Mouse (Mus musculus) ES-E14 (cell line): ENCODE measurements around the gene Homer1. TPM values are rescaled to one million over a fixed set of nuclear protein-coding genes. Genes with fewer than 3 reads are reported as not detected.

Source experiments
- DNase-seq: peaks from one replicate; pipeline ENCODE4 v3.0.0-alpha.2; 2013; ENCODE audit warnings: low read depth, low spot score
- H3K27ac ChIP-seq: 2 replicates; pipeline ENCODE4 v1.5.1; 2012; ENCODE audit warnings: low read depth, mild to moderate bottlenecking, low read length, moderate library complexity, mixed read lengths; ENCODE audit not compliant: poor library complexity, insufficient read depth, severe bottlenecking
- H3K36me3 ChIP-seq: 2 replicates; pipeline ENCODE4 v1.6.1; 2012; ENCODE audit warnings: mild to moderate bottlenecking, low read length, moderate library complexity, mixed read lengths; ENCODE audit not compliant: control insufficient read depth, poor library complexity, insufficient read depth, severe bottlenecking
- H3K4me1 ChIP-seq, 2 experiments: fragments of 150-350 bp in 1 of 2; sonication (generic) in 1 of 2; 2 replicates each; pipeline ENCODE4 v1.6.1; 2012; ENCODE audit warnings: low read length in 2 of 2, mild to moderate bottlenecking in 1 of 2, mixed read lengths in 1 of 2; ENCODE audit not compliant: control insufficient read depth in 2 of 2, insufficient read depth in 2 of 2, poor library complexity in 1 of 2
- H3K4me3 ChIP-seq, 2 experiments: fragments of 150-350 bp in 1 of 2; sonication (generic) in 1 of 2; 2 replicates each; pipeline ENCODE4 v1.5.1; 2012; ENCODE audit warnings: low read length in 2 of 2, low read depth in 1 of 2, mild to moderate bottlenecking in 1 of 2, mixed read lengths in 1 of 2; ENCODE audit not compliant: insufficient read depth in 1 of 2, poor library complexity in 1 of 2, severe bottlenecking in 1 of 2
- H3K9ac ChIP-seq: 2 replicates; pipeline ENCODE4 v1.6.1; 2012; ENCODE audit warnings: low read depth, mild to moderate bottlenecking, low read length, mixed read lengths; ENCODE audit not compliant: poor library complexity, insufficient read depth, severe bottlenecking
- H3K9me3 ChIP-seq: fragments of 150-350 bp; sonication (generic); 2 replicates; pipeline ENCODE4 v1.6.1; 2012; ENCODE audit warnings: low read depth, mild to moderate bottlenecking, low read length; ENCODE audit not compliant: control insufficient read depth, insufficient read depth
- CHD2 ChIP-seq: IDR thresholded peaks from 2 replicates; pipeline ENCODE4 v1.6.1; 2014; ENCODE audit warnings: mild to moderate bottlenecking, low read depth, low read length, inconsistent platforms
- HCFC1 ChIP-seq: IDR thresholded peaks from 2 replicates; pipeline ENCODE4 v1.6.1; 2012; ENCODE audit warnings: low read length, inconsistent platforms, borderline replicate concordance; ENCODE audit not compliant: insufficient read depth
- MAFK ChIP-seq: IDR thresholded peaks from 2 replicates; pipeline ENCODE4 v1.6.1; 2014; ENCODE audit warnings: mild to moderate bottlenecking, low read depth, low read length, inconsistent platforms; ENCODE audit not compliant: insufficient read depth
- ZC3H11A ChIP-seq: IDR thresholded peaks from 2 replicates; pipeline ENCODE4 v1.6.1; 2012; ENCODE audit warnings: low read depth, mild to moderate bottlenecking, inconsistent platforms, low read length, borderline replicate concordance
- ZNF384 ChIP-seq: IDR thresholded peaks from 2 replicates; pipeline ENCODE4 v1.6.1; 2012; ENCODE audit warnings: low read depth, low read length, inconsistent platforms
- in situ Hi-C, 2 experiments: fragments of 600-800 bp; cut with MboI; formaldehyde crosslinking; loops; one replicate each; pipeline ENCODE4 v1.15.1; 2025; ENCODE audit warnings: low sequenced_read_pairs in 2 of 2, inconsistent platforms in 1 of 2; ENCODE audit not compliant: unreplicated experiment in 2 of 2
- total RNA-seq: library from RNA; depleted of rRNA; stranded (reverse); fragments of 300-350 nt; gene quantifications from 2 replicates; pipeline ENCODE4 v1.2.3, GENCODE M21; 2012

The Homer1 gene
- total RNA-seq, 1 experiment: 21.6 TPM

DNA sequence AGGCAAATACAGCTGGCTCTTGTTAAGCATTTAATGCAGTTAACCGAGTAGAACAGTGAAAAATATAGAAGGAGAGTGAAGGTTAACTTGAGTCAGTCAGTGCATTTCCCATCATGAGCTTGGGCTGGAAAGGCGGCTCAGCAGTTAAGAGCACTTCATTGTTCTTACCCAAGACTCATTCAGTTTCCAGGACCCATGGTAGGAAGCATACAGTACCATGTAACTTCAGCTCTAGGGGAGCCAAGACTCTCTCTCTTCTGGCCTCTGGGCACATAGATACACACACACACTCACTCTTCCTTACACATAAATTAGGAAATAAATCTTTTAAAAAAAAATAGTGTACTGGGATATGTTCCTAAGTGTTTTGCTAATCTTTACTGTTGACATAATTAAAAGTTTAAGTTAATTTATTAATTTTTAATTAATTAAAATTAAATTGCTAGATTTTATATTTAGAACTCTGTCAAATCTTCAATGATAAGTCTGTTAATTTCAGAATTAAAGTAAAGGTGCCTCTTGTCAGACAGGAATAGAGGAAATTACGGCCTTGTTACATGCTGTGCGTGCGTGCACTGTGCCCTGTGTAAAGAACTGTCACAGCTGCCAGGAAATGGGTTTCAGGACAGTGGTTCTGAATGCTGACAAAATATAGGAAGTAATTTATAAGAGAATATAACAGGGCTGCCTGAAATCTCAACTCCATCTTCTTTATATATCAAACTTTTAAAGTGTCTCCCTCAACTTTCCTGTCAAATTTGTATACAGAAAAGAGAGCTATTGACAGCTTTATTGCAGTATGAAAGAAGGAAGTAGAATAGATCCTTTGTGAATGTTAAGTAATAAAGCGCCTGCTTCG is 55.2 kb downstream of the Homer1 start:
- H3K36me3 ChIP-seq: peaks cover 4% of the 10 kb centered on the region
- in situ Hi-C loops: no loop called here

GRCm38 (mm10) chr13:93355279-93355587 is 55.8 kb downstream of the Homer1 start:
- TF ChIP-seq CHD2 (no peak), ZNF384 (peak; percentile 66)
- in situ Hi-C loops: no loop called here
- DNase-seq: no peak
- Histone ChIP-seq H3K27ac (no peak overlapping the region), H3K36me3 (peaks cover 4% of the 10 kb centered on the region), H3K4me1 (no peaks in the 10 kb centered on the region), H3K4me3 (no peak overlapping the region), H3K9ac (no peak overlapping the region), H3K9me3 (no peaks in the 10 kb centered on the region)

More for the DNA sequence above, 55.2 kb downstream of the Homer1 start:
- Histone ChIP-seq H3K4me1 (no peaks in the 10 kb centered on the region), H3K9me3 (no peaks in the 10 kb centered on the region), H3K9ac (no peak overlapping the region), H3K4me3 (no peak overlapping the region), H3K27ac (no peak overlapping the region)
- no peak for DNase-seq
- TF ChIP-seq HCFC1: no peak
- no peak for TF ChIP-seq CHD2
- no peak for TF ChIP-seq MAFK
- TF ChIP-seq ZNF384: no peak
- no peak for TF ChIP-seq ZC3H11A

GRCm38 (mm10) chr13:93358522-93358921 is 59.1 kb downstream of the Homer1 start:
- Histone ChIP-seq H3K4me1 (no peaks in the 10 kb centered on the region), H3K36me3 (no peaks in the 10 kb centered on the region), H3K27ac (no peak overlapping the region), H3K9me3 (no peaks in the 10 kb centered on the region), H3K4me3 (no peak overlapping the region), H3K9ac (no peak overlapping the region)
- no peak for DNase-seq
- in situ Hi-C loops: no loop called here
- TF ChIP-seq CHD2 (no peak), MAFK (no peak), HCFC1 (no peak), ZNF384 (no peak), ZC3H11A (no peak)

DNA sequence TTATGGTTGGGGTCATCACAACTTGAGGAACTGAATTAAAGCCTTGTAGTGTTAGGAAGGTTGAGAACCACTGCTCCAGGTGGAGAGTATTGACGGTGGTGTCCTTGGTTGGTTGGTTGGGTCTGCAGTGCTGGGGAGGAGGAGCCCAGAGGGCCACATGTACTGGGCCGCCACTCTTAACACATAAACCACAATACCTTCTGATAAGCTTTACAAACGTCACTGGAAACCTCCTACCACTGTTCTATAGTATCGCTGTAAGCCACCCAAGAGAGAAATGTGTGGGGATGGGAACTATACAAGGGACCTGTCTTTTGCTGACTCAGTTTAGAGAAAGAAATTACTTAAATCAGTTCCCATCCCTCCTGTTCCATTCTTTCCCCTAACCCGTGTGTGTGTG is 68.1 kb downstream of the Homer1 start:
- in situ Hi-C loops: no loop called here
- Histone ChIP-seq H3K9me3 (no peaks in the 10 kb centered on the region), H3K36me3 (no peaks in the 10 kb centered on the region), H3K9ac (no peak overlapping the region), H3K27ac (no peak overlapping the region), H3K4me1 (no peaks in the 10 kb centered on the region), H3K4me3 (no peak overlapping the region)
- TF ChIP-seq MAFK (no peak), HCFC1 (no peak), CHD2 (no peak), ZNF384 (no peak), ZC3H11A (no peak)
- no peak for DNase-seq

GRCm38 (mm10) chr13:93368812-93369584 is 69.6 kb downstream of the Homer1 start:
- no peaks in the 10 kb centered on the region for H3K36me3 ChIP-seq
- DNase-seq: no peak
- no peak overlapping the region for H3K27ac ChIP-seq
- H3K9me3 ChIP-seq: no peaks in the 10 kb centered on the region
- TF ChIP-seq HCFC1: no peak
- TF ChIP-seq MAFK: no peak
- no peak for TF ChIP-seq CHD2
- no peak for TF ChIP-seq ZC3H11A
- no peak for TF ChIP-seq ZNF384
- H3K4me1 ChIP-seq: no peaks in the 10 kb centered on the region
- no peak overlapping the region for H3K9ac ChIP-seq
- no peak overlapping the region for H3K4me3 ChIP-seq
- in situ Hi-C loops: no loop called here
